Mouse (Mus musculus) kidney, adult 2 months (tissue): ENCODE data around the gene Adamtsl2. TPM values are rescaled to one million over a fixed set of nuclear protein-coding genes. Genes with fewer than 3 reads are reported as not detected.

Source experiments
- DNase-seq: peaks from one replicate; pipeline ENCODE4 v3.0.0; 2021
- H3K27ac ChIP-seq: fragments of 200-500 bp; 2 replicates; pipeline ENCODE4 v1.5.1; 2012; ENCODE audit warnings: low read depth, low read length, control low read depth, inconsistent platforms; ENCODE audit not compliant: insufficient read depth
- H3K27me3 ChIP-seq: fragments of 200-500 bp; replicated peaks from 2 replicates; pipeline ENCODE4 v1.6.1; 2012; ENCODE audit warnings: mild to moderate bottlenecking, moderate library complexity, low read length, inconsistent platforms; ENCODE audit not compliant: control insufficient read depth, insufficient read depth
- H3K36me3 ChIP-seq: fragments of 200-500 bp; 2 replicates; pipeline ENCODE4 v1.6.1; 2012; ENCODE audit warnings: mild to moderate bottlenecking, moderate library complexity, low read length, inconsistent platforms; ENCODE audit not compliant: control insufficient read depth, insufficient read depth
- H3K4me1 ChIP-seq: fragments of 200-500 bp; 2 replicates; pipeline ENCODE4 v1.6.1; 2011; ENCODE audit warnings: low read length; ENCODE audit not compliant: control insufficient read depth, insufficient read depth
- H3K4me3 ChIP-seq: fragments of 200-500 bp; 2 replicates; pipeline ENCODE4 v1.5.1; 2011; ENCODE audit warnings: mild to moderate bottlenecking, low read depth, low read length, control low read depth; ENCODE audit not compliant: insufficient read depth
- CTCF ChIP-seq: fragments of 200-500 bp; conservative IDR thresholded peaks from 2 replicates; pipeline ENCODE4 v1.5.1; 2011; ENCODE audit warnings: low read depth, mild to moderate bottlenecking, control low read depth, low read length, moderate library complexity, mixed read lengths; ENCODE audit not compliant: insufficient read depth, insufficient read length
- POLR2A ChIP-seq: fragments of 200-500 bp; IDR thresholded peaks from one replicate; pipeline ENCODE4 v1.6.1; 2011; ENCODE audit warnings: low read depth, low read length, control low read depth
- WGBS: fragments of 180-500 bp; shearing (Covaris S2); methylation state at CpG from one replicate; pipeline ENCODE4 v1.1.7; 2018; 5-methylcytosine and 5-hydroxymethylcytosine counted together
- polyA plus RNA-seq: library from polyadenylated mRNA; depleted of rRNA; stranded (reverse); fragments of >200 nt; gene quantifications from 2 replicates; pipeline ENCODE4 v1.2.3, GENCODE M21; 2012; rRNA removed

Adamtsl2 gene
- polyA plus RNA-seq, result 21.7 and 25.7 TPM in 2 replicates

GRCm38 (mm10) chr2:27079152-27079584 is at the start of gene Adamtsl2:
Adamtsl2 (plus strand) TSS chr2:27079379.
- DNase-seq, result peak; percentile 92
- WGBS, result under 1% methylated on average over 10 of the region's 10 CpGs
- H3K4me3 ChIP-seq, result peak within 1 kb of the TSS; percentile 44
- H3K4me1 ChIP-seq, result peaks cover 11% of the 10 kb centered on the region; the same call in 1 of the 2 replicates
- no peaks in the 10 kb centered on the region for H3K36me3 ChIP-seq
- peak; percentile 38 for TF ChIP-seq POLR2A
- no peak for TF ChIP-seq CTCF
- H3K27ac ChIP-seq, result peak within 1 kb of the TSS; percentile 57
- H3K27me3 ChIP-seq, result no peaks in the 10 kb centered on the region

DNA sequence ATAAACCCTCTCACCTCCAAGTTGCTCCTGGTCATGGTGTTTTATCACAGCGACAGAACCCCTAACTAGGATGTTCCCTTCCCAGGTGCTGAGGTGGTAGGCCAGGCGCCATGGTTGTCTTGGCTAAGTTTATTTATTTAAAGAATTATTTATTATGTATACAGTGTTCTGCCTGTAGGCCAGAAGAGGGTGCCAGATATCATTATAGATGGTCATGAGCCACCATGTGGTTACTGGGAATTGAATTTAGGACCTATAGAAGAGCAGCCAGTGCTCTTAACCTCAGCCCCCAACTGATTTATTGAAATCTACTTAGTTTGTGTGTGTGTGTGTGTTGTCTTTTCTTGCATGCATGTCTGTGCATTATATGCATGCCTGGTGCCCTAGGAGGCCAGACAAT is 46.8 kb upstream of the Adamtsl2 start:
- H3K27me3 ChIP-seq, result no peaks in the 10 kb centered on the region
- H3K4me3 ChIP-seq, result no peak overlapping the region
- H3K27ac ChIP-seq, result no peak overlapping the region
- 66% methylated on average over 2 of the region's 2 CpGs for WGBS
- H3K4me1 ChIP-seq, result peaks cover 2% of the 10 kb centered on the region; the same call in 1 of the 2 replicates
- no peak for DNase-seq
- TF ChIP-seq CTCF (no peak), POLR2A (no peak)
- no peaks in the 10 kb centered on the region for H3K36me3 ChIP-seq

GRCm38 (mm10) chr2:27036003-27036402 is 43.2 kb upstream of the Adamtsl2 start:
- H3K27ac ChIP-seq, result no peak overlapping the region
- DNase-seq, result no peak
- H3K36me3 ChIP-seq, result no peaks in the 10 kb centered on the region
- no peak for TF ChIP-seq POLR2A
- no peak for TF ChIP-seq CTCF
- WGBS, result 47% methylated on average over 3 of the region's 3 CpGs
- H3K27me3 ChIP-seq, result no peaks in the 10 kb centered on the region
- H3K4me1 ChIP-seq, result peaks cover 4% of the 10 kb centered on the region; the same call in 1 of the 2 replicates
- H3K4me3 ChIP-seq, result no peak overlapping the region

DNA sequence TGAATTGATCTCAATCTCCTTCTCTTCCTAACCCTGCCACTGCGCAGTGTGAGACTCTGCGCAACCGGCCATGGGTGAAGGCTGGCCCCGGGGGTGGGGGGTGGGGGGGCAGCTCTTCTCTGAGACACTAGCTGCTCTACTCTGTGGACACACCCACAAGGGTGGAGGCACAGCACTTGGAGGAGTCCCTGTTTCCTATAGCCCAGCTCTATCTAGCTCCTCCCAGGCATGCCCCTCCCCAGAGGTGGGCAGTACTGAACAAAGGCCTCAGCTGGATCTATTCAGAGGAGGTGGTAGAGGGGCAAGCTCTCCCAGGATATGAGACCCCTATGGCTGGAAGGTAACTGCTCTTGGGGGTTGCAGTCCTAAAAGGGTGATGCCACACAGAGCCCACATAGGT is 42.2 kb upstream of the Adamtsl2 start:
- DNase-seq, result no peak
- Histone ChIP-seq H3K4me1 (peaks cover 7% of the 10 kb centered on the region; the same call in 1 of the 2 replicates), H3K4me3 (no peak overlapping the region), H3K36me3 (no peaks in the 10 kb centered on the region), H3K27me3 (no peaks in the 10 kb centered on the region), H3K27ac (no peak overlapping the region)
- WGBS, result 67% methylated on average over 4 of the region's 4 CpGs
- TF ChIP-seq POLR2A, result no peak
- no peak for TF ChIP-seq CTCF

- H3K27me3 ChIP-seq, result no peaks in the 10 kb centered on the region
- peaks cover 7% of the 10 kb centered on the region; the same call in 1 of the 2 replicates for H3K4me1 ChIP-seq
- 1% methylated on average over 3 of the region's 3 CpGs for WGBS
- no peak for TF ChIP-seq POLR2A
- TF ChIP-seq CTCF, result peak; percentile 92
- H3K4me3 ChIP-seq, result no peak overlapping the region
- H3K36me3 ChIP-seq, result no peaks in the 10 kb centered on the region
- peak; percentile 72 for DNase-seq
- no peak overlapping the region for H3K27ac ChIP-seq
Measured at GRCm38 (mm10) chr2:27038596-27038995, 40.6 kb upstream of the Adamtsl2 start.

- Histone ChIP-seq H3K4me3 (no peak overlapping the region), H3K27me3 (no peaks in the 10 kb centered on the region), H3K36me3 (no peaks in the 10 kb centered on the region), H3K4me1 (peaks cover 7% of the 10 kb centered on the region; the same call in 1 of the 2 replicates), H3K27ac (no peak overlapping the region)
- DNase-seq, result peak; percentile 68
- 17% methylated on average over 1 of the region's 1 CpGs for WGBS
- TF ChIP-seq CTCF (peak; percentile 44), POLR2A (no peak)
Measured at GRCm38 (mm10) chr2:27039286-27039685, 39.9 kb upstream of the Adamtsl2 start.

DNA sequence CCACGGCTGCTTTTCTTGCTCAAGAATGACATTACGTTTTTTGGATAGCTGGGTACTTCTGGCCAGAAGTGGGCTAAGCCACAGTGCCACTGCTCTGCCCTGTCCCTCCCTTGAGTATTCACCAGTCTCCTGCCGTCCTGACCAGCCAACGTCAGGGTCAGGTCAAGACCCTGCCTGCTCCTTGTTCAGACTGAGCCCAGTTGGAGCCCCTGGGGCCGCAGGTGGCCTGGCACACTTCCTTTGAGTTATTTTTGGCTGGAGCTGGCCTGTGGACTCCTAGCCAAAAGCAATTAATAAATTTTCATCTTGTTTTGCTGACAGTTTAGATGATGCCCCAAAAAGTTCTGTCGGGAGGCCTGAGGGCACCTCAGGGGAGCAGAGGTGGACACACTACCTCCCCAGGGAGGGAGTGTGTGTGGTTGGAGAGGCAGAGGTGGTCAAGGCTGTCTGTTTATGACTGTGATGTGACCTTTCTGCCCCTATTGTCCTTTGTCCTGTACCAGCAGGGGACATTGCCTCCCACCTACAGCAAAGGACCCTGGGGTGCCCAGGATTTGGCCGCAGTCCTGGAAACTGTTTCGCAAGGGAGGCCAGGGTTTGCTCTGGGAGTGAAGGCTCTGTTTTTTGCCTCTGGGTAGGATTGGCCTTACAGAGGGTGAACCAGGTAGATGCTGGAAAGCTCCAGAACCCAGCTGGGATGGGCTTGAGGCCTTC is 36.9 kb upstream of the Adamtsl2 start:
- Histone ChIP-seq H3K4me1 (peaks cover 7% of the 10 kb centered on the region; the same call in 1 of the 2 replicates), H3K27ac (peak overlapping the region; percentile 69), H3K4me3 (no peak overlapping the region), H3K36me3 (no peaks in the 10 kb centered on the region), H3K27me3 (no peaks in the 10 kb centered on the region)
- peak; percentile 90 for DNase-seq
- TF ChIP-seq CTCF, result no peak
- TF ChIP-seq POLR2A, result no peak
- WGBS, result 39% methylated on average over 8 of the region's 8 CpGs
